Mouse (Mus musculus): ENCODE measurements around the gene Rapgef3. TPM values are rescaled to one million over a fixed set of nuclear protein-coding genes. Genes with fewer than 3 reads are reported as not detected.

Gene Rapgef3
- total RNA-seq, 2 experiments from 2014 or later = 22.6 to 24.5 TPM

GRCm38 (mm10) chr15:97754476-97754875 is 13.3 kb downstream of the Rapgef3 start:
- intact Hi-C loops (cut with DNase I) = no loop called here
- DNase-seq (ENCODE audit: extremely low spot score in 1 of 2, low spot score in 2 of 2) = no peak

- DNase-seq (ENCODE audit: extremely low spot score in 1 of 2, low spot score in 2 of 2) = no peak
- intact Hi-C loops (cut with DNase I) = no loop called here
Observed at GRCm38 (mm10) chr15:97752491-97752890, 15.3 kb downstream of the Rapgef3 start.

DNA sequence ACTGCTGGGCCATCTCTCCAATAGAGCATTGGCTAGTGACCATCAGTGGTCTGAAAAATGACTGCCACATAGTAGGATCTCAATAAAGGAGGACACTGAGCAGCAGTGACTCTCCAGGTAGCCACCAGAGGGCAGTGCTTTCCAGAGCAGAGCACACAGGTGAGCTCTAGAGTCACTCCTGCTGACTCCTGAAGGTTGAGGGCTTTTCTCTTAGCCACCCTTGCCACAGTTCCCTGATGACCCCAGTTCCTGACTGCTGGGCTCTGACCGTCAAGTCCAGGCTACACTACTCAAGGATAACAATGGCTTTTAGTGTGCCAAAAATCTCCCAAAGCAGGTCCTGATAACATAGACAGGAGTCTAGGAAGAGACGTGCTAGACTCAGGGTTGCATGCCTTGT is 16.1 kb downstream of the Rapgef3 start:
- intact Hi-C loops (cut with DNase I) = no loop called here
- DNase-seq (ENCODE audit: extremely low spot score in 1 of 2, low spot score in 2 of 2) = no peak

GRCm38 (mm10) chr15:97750697-97751096 is 17.1 kb downstream of the Rapgef3 start:
- peak; percentile 82 to 98 for DNase-seq (ENCODE audit: extremely low spot score in 1 of 2, low spot score in 2 of 2)
- intact Hi-C loops (cut with DNase I) = no loop called here

- intact Hi-C loops (cut with DNase I) = no loop called here
- DNase-seq (ENCODE audit: extremely low spot score in 1 of 2, low spot score in 2 of 2) = no peak
Observed at GRCm38 (mm10) chr15:97749841-97750240, 17.9 kb downstream of the Rapgef3 start.

- no peak for DNase-seq (ENCODE audit: extremely low spot score in 1 of 2, low spot score in 2 of 2)
- intact Hi-C loops (cut with DNase I) = no loop called here
Observed at GRCm38 (mm10) chr15:97749397-97749796, 18.4 kb downstream of the Rapgef3 start.

DNA sequence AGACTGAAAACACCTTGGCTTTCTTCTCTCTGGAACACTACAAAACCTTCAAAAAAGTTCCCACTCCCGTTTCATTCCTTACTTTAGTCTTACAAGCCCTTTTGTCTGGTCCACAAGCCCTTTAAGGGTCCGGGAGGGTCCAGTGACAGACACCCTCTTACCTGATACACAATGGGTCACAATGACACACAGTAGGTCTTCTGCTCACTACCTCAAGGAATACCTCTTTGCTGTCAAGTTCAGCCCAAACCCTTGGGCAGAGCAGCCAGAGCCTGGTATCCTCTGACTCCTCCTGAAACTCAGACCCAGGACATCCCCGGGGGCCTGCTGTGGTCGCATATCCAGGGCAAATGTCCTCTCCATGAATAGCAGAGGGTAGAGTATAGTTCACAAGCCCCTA is 18.8 kb downstream of the Rapgef3 start:
- DNase-seq (ENCODE audit: extremely low spot score in 1 of 2, low spot score in 2 of 2) = no peak
- intact Hi-C loops (cut with DNase I) = no loop called here

DNA sequence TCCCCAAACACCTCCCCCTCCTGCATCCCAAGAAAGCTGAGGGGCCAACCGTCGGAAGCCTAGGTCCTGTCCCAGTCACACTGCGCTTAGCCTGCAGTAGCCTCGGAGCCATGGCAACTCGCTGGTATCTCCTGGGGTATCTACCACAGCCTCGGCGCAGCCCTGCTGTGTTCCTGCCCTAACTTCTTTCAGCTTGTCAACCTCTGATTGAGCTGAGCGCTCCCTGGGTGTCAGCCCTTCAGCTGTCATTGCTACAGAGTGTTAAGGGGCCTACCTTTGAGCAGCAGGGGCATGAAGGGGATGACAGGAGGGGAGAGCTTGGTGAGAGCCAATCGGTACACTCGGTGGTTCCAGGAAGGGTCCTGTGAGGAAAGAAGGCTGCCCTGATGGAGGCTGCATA is 19.5 kb downstream of the Rapgef3 start:
- intact Hi-C loops (cut with DNase I) = no loop called here
- DNase-seq (ENCODE audit: extremely low spot score in 1 of 2, low spot score in 2 of 2) = no peak

- intact Hi-C loops (cut with DNase I) = no loop called here
- DNase-seq (ENCODE audit: extremely low spot score in 1 of 2, low spot score in 2 of 2) = no peak
Observed at GRCm38 (mm10) chr15:97747486-97747885, 20.3 kb downstream of the Rapgef3 start.

DNA sequence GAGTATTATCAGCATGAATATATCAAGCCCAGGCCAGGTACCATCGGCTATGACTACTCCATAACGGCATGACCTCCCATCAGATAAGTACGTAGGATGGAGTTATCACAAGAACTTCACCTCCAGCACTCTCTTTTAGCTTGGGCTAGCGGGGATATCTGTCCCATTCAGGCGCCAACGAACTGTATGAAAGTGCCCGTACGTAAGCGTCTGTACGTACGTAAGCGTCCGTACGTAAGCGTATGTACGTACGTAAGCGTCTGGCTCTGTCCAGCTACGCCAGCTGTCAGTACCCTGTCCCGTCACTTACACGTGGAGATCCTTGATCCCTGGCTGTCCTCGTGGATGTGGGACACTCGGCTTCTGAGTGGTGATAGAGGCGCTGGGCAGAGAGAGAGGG is 21.0 kb downstream of the Rapgef3 start:
- intact Hi-C loops (cut with DNase I) = no loop called here
- DNase-seq (ENCODE audit: extremely low spot score in 1 of 2, low spot score in 2 of 2) = no peak

GRCm38 (mm10) chr15:97746278-97746677 is 21.5 kb downstream of the Rapgef3 start:
- no peak for DNase-seq (ENCODE audit: extremely low spot score in 1 of 2, low spot score in 2 of 2)
- intact Hi-C loops (cut with DNase I) = no loop called here

GRCm38 (mm10) chr15:97745331-97745730 is 22.4 kb downstream of the Rapgef3 start:
- DNase-seq (ENCODE audit: extremely low spot score in 1 of 2, low spot score in 2 of 2) = peak in 1 of 2 experiments; percentile 61

GRCm38 (mm10) chr15:97744930-97745329 is 22.8 kb downstream of the Rapgef3 start:
- DNase-seq (ENCODE audit: extremely low spot score in 1 of 2, low spot score in 2 of 2) = peak in 1 of 2 experiments; percentile 33
- intact Hi-C loops (cut with DNase I) = no loop called here

More at GRCm38 (mm10) chr15:97745331-97745730, 22.4 kb downstream of the Rapgef3 start:
- intact Hi-C loops (cut with DNase I) = no loop called here

- peak in 1 of 2 experiments; percentile 20 for DNase-seq (ENCODE audit: extremely low spot score in 1 of 2, low spot score in 2 of 2)
- intact Hi-C loops (cut with DNase I) = no loop called here
Observed at GRCm38 (mm10) chr15:97743961-97744525, 23.7 kb downstream of the Rapgef3 start.

DNA sequence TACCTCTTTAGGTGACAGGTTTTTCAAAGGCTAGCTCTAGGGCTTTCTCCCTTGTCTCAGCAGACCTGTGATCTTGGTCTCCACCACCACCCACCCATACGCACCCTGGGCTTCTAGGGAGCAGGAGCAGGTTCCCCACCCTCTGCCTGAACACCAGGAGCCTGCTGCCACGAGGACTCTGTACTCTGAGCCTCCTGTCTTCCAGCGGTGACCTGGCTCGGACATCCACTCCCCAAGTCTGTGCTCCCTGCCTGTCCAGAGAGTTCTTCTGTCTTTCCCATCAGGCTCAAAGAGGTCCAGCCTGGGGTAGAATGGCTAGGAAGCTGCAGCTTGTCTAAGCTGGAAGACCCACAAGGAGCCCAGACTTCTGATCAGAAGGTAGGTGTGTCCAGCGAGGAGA is 24.6 kb downstream of the Rapgef3 start:
- intact Hi-C loops (cut with DNase I) = no loop called here

DNA sequence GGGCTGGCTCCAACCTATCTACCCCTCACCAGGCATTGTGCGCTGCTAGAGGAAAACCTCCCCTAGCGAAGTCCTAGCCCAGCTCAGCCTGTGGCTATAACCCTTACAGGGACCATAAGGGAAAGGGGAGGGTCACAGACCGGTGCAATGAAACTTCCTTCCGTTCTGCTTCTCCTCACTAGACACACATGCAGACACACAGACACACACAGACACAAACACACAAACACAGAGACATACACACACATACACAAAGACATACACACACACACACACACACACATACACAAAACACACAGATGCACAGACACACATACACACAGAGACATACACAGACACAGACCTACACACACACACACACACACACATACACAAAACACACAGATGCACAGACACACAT is 25.2 kb downstream of the Rapgef3 start:
- DNase-seq (ENCODE audit: extremely low spot score in 1 of 2, low spot score in 2 of 2) = no peak
- intact Hi-C loops (cut with DNase I) = no loop called here

More for the DNA sequence above, 24.6 kb downstream of the Rapgef3 start:
- peak in 1 of 2 experiments; percentile 19 for DNase-seq (ENCODE audit: extremely low spot score in 1 of 2, low spot score in 2 of 2)

- no peak for DNase-seq (ENCODE audit: extremely low spot score in 1 of 2, low spot score in 2 of 2)
- intact Hi-C loops (cut with DNase I) = no loop called here
Observed at GRCm38 (mm10) chr15:97742074-97742473, 25.7 kb downstream of the Rapgef3 start.

DNA sequence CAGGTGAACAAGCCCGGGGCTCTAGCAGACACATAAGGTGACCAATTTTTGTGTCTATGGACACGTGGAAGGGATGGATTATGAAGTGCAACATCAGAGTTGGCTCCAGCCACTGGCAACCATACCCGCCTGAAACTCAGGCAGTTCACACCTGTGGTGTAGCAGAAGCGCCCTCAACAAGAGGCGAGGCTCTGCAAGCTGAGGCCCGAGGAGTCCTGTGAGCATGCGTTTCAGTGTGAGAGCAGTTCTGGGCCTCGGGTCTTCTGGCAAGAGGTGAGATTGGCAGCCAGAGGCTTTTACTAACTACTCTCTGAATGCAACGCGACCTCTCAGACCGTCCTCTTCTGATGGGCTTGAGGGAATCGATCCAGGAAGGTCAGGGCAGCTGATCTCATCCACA is 26.1 kb downstream of the Rapgef3 start:
- no peak for DNase-seq (ENCODE audit: extremely low spot score in 1 of 2, low spot score in 2 of 2)

GRCm38 (mm10) chr15:97740283-97740732 is 27.5 kb downstream of the Rapgef3 start:
- intact Hi-C loops (cut with DNase I) = no loop called here
- no peak for DNase-seq (ENCODE audit: extremely low spot score in 1 of 2, low spot score in 2 of 2)

More for the DNA sequence above, 26.1 kb downstream of the Rapgef3 start:
- intact Hi-C loops (cut with DNase I) = no loop called here

DNA sequence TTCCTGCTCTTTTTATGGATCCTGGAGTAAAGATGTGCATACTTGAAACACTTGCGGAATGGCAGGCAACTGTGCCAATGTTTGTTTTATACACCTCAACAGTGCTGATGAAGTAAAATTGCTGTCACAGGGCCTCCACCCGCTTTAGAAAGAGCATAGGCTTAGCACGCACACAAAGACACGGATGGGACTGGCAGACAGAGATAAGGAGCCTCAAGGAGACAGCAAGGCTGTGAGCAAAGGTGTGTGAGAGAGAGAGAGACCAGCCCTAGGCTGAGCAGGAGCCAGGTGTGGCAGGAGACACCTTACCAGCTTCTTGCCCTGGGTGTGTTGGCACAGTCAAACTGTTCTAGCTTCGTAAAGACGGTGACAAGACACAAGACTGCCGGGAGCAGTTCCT is 28.8 kb downstream of the Rapgef3 start:
- no peak for DNase-seq (ENCODE audit: extremely low spot score in 1 of 2, low spot score in 2 of 2)
- intact Hi-C loops (cut with DNase I) = no loop called here

DNA sequence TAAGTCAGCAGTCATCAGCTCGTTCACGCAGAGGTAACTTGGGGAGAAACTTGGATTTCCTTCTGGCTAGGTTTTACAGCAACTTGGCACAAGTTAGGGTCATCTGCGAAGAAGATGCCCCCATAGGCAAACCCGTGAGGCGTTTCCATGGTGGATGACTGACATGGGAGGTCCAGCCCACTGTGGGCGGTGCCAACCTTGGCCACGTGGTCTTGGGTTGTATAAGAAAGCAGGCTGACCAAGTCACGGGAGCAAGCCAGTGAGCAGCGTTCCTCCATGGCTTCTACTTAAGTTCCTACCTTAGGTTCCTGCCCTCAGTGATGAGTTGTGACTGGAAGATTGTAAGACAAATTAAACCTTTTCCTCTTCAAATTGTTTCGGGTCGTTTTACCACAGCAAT is 35.8 kb downstream of the Rapgef3 start:
- intact Hi-C loops (cut with DNase I) = no loop called here
- no peak for DNase-seq (ENCODE audit: extremely low spot score in 1 of 2, low spot score in 2 of 2)
